Mouse (Mus musculus): ENCODE data around the gene Pltp.
"Not testable (repeated sequence)": the region's sequence is repeated elsewhere in the genome, so short reads cannot be mapped to it uniquely, and the experiment has no call there.

Gene Pltp

DNA sequence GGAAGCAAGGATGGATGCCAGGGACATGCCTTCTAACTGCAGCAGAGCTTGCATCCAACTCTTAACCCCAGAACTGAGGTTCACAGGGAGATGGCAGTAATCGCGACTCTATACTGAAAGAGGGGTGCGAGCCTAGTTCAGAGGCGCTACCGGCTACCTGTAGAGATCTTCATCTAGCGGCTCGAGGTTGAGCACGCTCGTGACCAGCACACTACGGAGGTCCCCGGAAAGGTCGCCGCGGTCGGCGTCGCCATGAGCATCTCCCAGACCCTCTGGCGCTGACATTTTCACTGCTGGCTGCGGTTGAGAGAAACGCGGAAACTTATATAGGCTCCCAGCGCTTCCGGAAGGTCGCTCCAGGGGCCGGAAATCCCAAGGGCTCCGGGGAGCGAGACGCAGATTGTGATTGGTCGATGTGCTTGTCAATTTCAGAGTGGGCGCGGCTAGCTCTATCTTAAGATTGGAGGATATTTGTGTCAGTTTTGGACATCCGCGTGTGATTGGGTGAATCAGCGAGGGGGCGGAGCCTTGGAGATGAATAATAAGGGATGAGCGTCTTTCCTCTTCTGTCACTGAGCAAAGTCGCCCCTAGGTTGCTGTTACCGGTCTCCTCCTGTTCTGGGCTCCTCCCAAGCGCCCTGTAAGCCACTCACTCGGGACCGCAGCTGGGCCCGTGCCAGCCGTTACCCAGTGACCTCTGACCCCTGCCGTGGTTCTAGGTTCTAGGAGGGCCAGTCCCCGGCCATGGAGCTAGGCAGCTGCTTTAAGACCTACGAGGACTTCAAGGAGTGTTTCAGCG is 52.8 kb downstream of the Pltp start, which contains the start of the genes Acot8 and Zswim3:
Acot8 (minus strand) TSS at position 350 of the 799 bp plus-strand sequence.
Zswim3 (plus strand) TSS at position 566 of the 799 bp plus-strand sequence.
- DNase-seq (ENCODE audit: low spot score) = peak; percentile 95

DNA sequence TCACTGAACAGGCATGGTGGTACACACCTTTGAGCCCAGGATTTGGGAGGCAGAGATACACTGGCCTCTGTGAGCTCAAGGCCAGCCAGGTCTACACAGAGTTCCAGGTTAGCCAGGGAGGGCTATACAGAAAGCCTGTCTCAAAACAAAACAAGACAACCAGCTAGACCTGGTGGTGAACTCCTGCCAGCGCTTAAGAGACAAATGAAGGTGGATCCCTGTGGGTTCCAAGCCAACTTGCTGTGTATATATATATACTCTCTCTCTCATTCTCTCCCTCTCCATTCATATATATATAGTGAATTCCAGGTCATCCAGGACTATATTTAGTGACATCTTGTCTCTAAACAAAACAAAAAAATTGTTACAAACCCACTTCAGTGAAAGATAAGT is 53.6 kb downstream of the Pltp start:
- DNase-seq (ENCODE audit: low spot score) = no peak

DNA sequence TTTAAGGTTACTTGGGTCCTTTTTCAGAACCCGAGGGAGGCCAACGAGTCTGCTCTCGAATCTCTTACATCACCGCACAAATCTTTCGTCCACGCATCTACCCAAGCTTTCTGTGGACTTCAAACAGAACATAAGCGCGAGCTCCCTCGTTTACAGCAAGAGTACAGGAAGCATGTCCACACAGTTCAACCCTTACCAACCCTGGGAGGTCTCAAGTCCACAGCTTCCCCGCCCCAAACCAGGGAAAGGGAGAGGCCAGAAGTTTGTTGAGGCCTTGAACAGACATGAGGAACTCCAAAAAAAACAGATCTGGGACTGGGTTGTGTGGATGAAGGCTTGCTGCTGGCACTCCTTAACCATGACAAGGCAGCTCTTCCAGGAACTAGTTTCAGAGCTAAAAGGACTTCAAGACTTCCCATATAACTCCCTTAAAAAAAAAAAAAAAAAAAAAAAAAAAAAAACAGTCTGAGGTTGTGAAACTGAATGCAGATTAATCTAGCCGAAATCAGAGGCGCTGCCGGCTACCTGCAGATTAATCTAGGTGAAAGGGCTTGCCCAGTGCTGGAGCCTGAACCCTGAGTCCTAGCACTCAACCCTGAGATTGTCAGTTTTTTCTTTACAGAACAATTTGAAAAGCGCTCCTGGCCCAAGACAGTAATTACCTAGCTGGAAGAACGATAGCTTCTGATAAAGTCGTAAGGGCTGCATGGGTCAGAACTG is 54.1 kb downstream of the Pltp start:
- no peak for DNase-seq (ENCODE audit: low spot score)

DNA sequence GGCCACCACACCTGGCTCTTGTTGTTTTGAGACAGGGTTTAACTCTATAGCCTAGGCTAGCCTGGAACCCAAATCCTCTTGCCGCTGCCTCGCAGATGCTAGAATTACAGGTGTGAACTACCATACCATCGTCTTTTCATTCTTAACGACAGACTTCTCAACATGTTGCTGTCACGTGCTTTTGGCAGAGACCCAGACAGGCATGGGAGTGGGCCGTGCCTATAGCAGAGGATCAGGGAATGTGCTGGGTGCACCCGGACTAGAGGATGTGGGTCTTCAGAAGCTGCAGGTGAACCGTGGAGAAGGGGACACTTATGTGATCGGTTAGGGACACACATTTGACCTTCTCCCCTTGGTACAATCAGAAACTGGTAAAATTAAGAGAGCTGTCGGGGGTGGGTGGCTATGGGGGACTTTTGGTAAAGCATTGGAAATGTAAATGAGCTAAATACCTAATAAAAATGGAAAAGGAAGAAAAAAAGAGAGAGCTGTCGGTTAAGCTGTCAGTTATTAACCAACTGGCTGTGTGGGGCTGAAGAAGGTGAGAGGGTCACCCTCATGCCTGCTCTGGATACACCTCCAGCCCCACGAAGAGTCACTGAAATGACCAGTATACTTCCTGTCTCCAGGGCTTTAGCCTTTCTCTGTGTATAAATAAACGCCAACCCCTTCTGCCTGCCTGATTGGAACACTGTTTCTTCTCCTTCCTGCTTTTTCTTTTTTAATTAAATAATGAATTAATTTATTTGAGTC is 57.1 kb downstream of the Pltp start:
- no peak for DNase-seq (ENCODE audit: low spot score)

DNA sequence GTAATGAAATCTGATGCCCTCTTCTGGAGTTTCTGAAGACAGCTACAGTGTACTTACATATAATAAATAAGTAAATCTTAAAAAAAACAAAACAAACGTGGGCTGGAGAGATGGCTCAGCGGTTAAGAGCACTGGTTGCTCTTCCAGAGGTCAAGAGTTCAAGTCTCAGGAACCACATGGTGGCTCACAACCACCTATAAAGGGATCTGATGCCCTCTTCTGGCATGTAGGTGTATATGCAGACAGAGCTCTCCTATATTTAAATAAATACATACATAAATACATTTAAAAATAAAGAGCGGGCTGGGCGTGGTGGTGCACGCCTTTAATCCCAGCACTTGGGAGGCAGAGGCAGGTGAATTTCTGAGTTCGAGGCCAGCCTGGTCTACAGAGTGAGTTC is 59.0 kb downstream of the Pltp start:
- DNase-seq (ENCODE audit: low spot score) = not testable (repeated sequence)

DNA sequence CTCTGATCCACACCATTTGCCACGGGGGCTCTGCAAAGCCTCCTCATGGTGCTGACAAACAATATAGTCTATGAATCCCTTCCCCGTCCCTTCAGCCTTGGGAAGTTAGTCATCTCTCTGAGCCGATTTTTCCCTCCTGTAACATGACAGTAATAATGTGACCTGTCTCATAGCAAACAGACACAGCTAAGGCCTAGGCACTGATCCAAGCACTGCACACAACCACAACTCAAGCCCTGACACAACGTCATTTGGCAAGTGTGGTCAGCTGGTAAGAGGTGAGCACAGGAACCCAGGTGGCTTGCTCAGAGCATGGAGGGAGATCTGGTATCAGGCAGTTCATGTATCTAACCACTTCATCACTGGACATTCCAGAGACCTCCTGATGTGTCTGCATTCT is 61.6 kb downstream of the Pltp start:
- DNase-seq (ENCODE audit: low spot score) = no peak

DNA sequence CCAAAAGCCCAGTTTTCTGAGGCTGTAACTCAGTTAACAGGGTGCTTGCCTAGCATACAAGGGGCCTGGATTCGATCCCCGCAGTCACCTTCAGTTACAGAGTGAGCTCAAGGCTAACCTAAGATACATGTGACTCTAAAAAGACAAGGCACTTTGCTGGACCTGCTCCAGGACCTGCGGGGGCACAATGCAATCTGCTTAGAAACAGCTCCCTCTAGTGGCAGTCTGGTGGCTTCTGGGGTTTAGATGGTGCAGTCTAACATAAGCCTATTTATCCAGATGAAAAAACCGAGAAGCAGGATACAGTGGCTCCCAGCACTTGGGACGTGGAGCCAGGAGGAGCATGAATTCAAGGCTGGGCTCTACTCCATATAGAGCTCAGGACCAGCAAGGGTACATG is 63.2 kb downstream of the Pltp start:
- peak; percentile 81 for DNase-seq (ENCODE audit: low spot score)

DNA sequence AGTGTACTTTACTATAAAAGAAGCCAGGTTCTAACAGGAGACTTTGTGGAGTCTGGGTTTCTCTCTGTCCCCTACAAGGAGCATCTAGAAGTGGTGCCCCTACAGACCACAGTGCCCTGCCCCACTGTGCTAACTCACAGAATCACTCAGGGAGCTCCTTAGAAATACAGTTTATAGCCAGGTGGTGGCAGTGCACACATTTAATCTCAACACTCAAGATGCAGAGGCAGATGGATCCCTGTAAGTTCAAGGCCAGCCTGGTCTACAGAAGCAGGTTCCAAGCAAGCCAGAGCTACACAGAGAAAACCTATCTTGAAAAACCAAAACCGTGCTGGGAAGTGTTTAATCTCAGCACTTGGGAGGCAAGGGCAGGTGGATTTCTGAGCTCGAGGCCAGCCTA is 63.7 kb downstream of the Pltp start:
- no peak for DNase-seq (ENCODE audit: low spot score)

DNA sequence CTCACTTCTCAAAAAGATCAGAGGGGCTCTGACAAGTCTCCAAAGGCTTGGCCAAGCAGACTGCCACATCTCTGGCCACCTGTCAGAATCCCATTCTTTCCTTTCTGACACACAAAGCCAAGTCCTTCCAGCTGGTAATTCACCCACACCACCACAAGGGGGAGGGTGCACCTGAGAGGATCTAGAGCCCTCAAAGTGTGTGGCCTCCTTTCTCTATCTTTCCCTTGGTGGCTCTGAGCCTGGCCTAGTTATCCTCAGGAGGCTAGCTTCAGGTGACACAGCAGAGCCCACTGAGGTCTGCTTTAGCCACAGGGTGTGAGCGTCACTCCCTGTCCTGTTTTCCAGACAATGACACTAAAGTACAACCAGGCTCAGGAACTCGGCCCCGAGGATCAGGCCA is 64.3 kb downstream of the Pltp start:
- DNase-seq (ENCODE audit: low spot score) = peak; percentile 50

DNA sequence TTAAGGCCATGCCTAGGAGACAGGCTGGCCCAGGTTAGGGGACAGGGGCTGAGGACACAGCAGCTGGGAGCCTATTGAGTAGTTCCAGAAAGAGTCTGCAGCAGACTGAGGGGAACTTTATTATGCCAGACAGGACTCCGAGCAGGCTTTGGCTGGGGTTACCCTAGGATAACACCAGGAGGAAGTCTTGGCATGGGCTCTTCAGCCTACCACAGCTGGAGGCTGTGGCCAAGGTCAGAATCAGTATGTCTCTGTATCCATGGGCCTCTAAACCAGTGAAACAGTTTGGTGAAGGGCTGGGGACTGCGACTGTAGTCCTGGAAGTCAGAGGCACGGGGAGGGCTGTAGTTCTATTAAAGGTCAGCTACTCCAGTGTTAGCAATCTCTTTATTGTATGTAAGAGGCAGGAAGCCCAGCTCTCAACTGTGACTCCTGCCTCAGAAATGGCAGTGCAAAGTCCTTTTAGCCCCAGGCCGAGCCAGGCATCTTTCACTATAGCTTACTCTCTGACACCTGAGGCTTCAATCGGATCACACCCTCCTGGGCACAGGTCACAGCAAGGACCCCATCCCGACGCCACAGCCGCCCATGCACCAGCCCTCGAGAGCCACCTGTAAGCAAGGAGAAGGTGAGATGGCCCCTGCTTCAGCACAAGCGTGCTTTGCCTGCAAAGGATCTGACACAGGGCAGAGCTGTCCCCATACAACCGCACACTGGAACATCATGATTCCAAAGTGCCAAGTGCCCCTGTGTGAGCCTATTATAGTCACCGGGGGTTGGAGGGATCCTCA is 64.9 kb downstream of the Pltp start:
- no peak for DNase-seq (ENCODE audit: low spot score)

DNA sequence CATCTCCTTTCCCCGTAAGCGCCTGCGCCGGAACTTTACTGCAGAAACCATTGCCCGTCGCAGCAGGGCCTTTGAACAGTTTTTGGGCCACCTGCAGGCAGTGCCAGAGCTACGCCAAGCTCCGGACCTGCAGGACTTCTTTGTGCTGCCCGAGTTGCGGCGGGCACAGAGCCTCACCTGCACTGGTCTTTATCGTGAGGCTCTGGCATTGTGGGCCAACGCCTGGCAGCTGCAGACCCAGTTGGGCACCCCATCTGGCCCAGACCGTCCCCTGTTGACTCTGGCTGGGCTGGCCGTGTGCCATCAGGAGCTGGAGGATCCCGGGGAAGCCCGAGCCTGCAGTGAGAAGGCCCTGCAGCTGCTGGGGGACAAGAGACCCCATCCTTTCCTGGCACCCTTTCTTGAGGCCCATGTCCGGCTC is 65.7 kb downstream of the Pltp start:
- DNase-seq (ENCODE audit: low spot score) = no peak

DNA sequence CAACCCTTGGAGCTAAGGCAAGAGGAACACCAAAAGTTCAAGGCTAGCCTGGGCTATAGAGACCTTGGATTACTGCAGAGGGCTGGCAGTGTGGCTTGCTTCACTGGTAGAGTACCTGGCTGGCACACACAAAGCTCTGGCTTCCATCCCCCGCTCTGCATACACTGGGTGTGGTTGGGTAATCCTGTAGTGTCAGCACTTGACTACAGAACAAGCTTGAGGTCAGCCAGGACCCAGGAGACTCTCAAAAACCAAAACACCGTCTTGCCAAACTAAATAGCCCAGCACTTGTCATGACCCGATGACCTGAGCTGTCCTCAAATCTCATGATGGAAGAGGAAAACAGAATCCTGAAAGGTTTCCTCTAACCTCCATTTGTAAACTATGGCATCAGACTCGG is 67.1 kb downstream of the Pltp start:
- DNase-seq (ENCODE audit: low spot score) = no peak

Measured in ovary, postnatal 36 days (tissue).